Mouse (Mus musculus): ENCODE data around the gene Shank2. TPM values are rescaled to one million over a fixed set of nuclear protein-coding genes. Genes with fewer than 3 reads are reported as not detected.

The Shank2 gene
- total and polyA plus RNA-seq, 3 experiments: not detected

GRCm38 (mm10) chr7:144469908-144470544 is 468.3 kb downstream of the Shank2 start:
- DNase-seq (ENCODE audit: extremely low read depth): no peak
- H3K9me3 ChIP-seq (replicated peaks; ENCODE audit: low read length): peaks cover 6% of the 10 kb centered on the region
- no peak overlapping the region for H3K4me2 ChIP-seq (ENCODE audit: insufficient read depth, low read depth, poor library complexity, severe bottlenecking)
- no peak overlapping the region for H3K4me3 ChIP-seq (replicated peaks in 1 of 3; ENCODE audit: low read depth in 2 of 3, low read length in 2 of 3, poor library complexity in 1 of 3)
- dilution Hi-C loops (cut with MboI; ENCODE audit: extremely low pct_ligation_motif_present, extremely low pct_unique_long_range_greater_than_20kb, low sequenced_read_pairs) (no loop called here), in situ Hi-C loops (cut with MboI; ENCODE audit: low pct_ligation_motif_present, low pct_unique_long_range_greater_than_20kb, low sequenced_read_pairs) (no loop called here)
- 0 out of 4 replicates have a peak, but pooled peaks cover 0 to 3% of the 10 kb centered on the region in 2 experiments for H3K4me1 ChIP-seq (ENCODE audit: control insufficient read depth in 1 of 2, insufficient read depth in 2 of 2)
- H3K79me2 ChIP-seq (replicated peaks; ENCODE audit: control insufficient read depth, extremely low read depth, insufficient read depth, poor library complexity, severe bottlenecking): no peaks in the 10 kb centered on the region
- peaks cover 22% of the 10 kb centered on the region for H3K27me3 ChIP-seq (replicated peaks)
- no peak overlapping the region for H3K9ac ChIP-seq (ENCODE audit: insufficient read depth, low read depth)
- H3K27ac ChIP-seq (ENCODE audit: insufficient read depth, low read depth): no peak overlapping the region
- TF ChIP-seq TCF12 (IDR thresholded peaks at IDR 0.05; ENCODE audit: low read depth, low read length): no peak
- TF ChIP-seq KAT2A (IDR thresholded peaks at IDR 0.05; ENCODE audit: insufficient replicate concordance, low read length): no peak
- no peak for TF ChIP-seq JUND (conservative IDR thresholded peaks at IDR 0.05; ENCODE audit: low read depth, low read length)
- TF ChIP-seq RAD21 (IDR thresholded peaks at IDR 0.05; ENCODE audit: low read depth, low read length): no peak
- no peak for TF ChIP-seq MXI1 (IDR thresholded peaks at IDR 0.05; ENCODE audit: low read depth, low read length)
- no peak for TF ChIP-seq UBTF (IDR thresholded peaks at IDR 0.05; ENCODE audit: low read depth, low read length)
- TF ChIP-seq TBP (conservative IDR thresholded peaks at IDR 0.05; ENCODE audit: low read depth, low read length): no peak
- TF ChIP-seq E2F4 (IDR thresholded peaks at IDR 0.05; ENCODE audit: insufficient replicate concordance, low read depth, low read length): no peak
- TF ChIP-seq ZMIZ1 (IDR thresholded peaks at IDR 0.05; ENCODE audit: low read depth, low read length): no peak
- TF ChIP-seq MYC (IDR thresholded peaks at IDR 0.05; ENCODE audit: low read depth, low read length): no peak
- TF ChIP-seq POLR2A (IDR thresholded peaks at IDR 0.05; ENCODE audit: low read depth, low read length): no peak
- no peak for TF ChIP-seq USF1 (IDR thresholded peaks at IDR 0.05; ENCODE audit: low read depth, low read length)
- TF ChIP-seq MEF2A (IDR thresholded peaks at IDR 0.05; ENCODE audit: borderline replicate concordance, low read depth, low read length): no peak
- TF ChIP-seq IRF4 (IDR thresholded peaks at IDR 0.05; ENCODE audit: low read depth, low read length): no peak
- no peak for TF ChIP-seq CTCF (conservative IDR thresholded peaks at IDR 0.05 in 1 of 2, IDR thresholded peaks at IDR 0.05 in 1 of 2; ENCODE audit: low read depth in 2 of 2, low read length in 2 of 2)
- no peak for TF ChIP-seq MAX (IDR thresholded peaks at IDR 0.05; ENCODE audit: low read length)
- no peak for TF ChIP-seq SMC3 (IDR thresholded peaks at IDR 0.05; ENCODE audit: low read depth, low read length)
- no peaks in the 10 kb centered on the region for H3K36me3 ChIP-seq (replicated peaks in 1 of 2; ENCODE audit: control insufficient read depth in 1 of 2, insufficient read depth in 1 of 2, low read length in 1 of 2)

GRCm38 (mm10) chr7:144470545-144471059 is 468.9 kb downstream of the Shank2 start, which contains the start of gene Cttn:
Gene Cttn (minus strand): TSS chr7:144471009.
- Histone ChIP-seq H3K79me2 (replicated peaks; ENCODE audit: control insufficient read depth, extremely low read depth, insufficient read depth, poor library complexity, severe bottlenecking) (no peaks in the 10 kb centered on the region), H3K36me3 (replicated peaks in 1 of 2; ENCODE audit: control insufficient read depth in 1 of 2, insufficient read depth in 1 of 2, low read length in 1 of 2) (no peaks in the 10 kb centered on the region), H3K4me2 (ENCODE audit: insufficient read depth, low read depth, poor library complexity, severe bottlenecking) (no peak within 1 kb of the TSS), H3K27ac (ENCODE audit: insufficient read depth, low read depth) (no peak within 1 kb of the TSS), H3K27me3 (replicated peaks) (peaks cover 19% of the 10 kb centered on the region), H3K9me3 (replicated peaks; ENCODE audit: low read length) (peaks cover 6% of the 10 kb centered on the region), H3K4me3 (replicated peaks in 1 of 3; ENCODE audit: low read depth in 2 of 3, low read length in 2 of 3, poor library complexity in 1 of 3) (no peak within 1 kb of the TSS), H3K4me1 (ENCODE audit: control insufficient read depth in 1 of 2, insufficient read depth in 2 of 2) (0 out of 4 replicates have a peak, but pooled peaks cover 0 to 3% of the 10 kb centered on the region in 2 experiments), H3K9ac (ENCODE audit: insufficient read depth, low read depth) (no peak within 1 kb of the TSS)
- no peak for DNase-seq (ENCODE audit: extremely low read depth)
- no peak for TF ChIP-seq GABPA (IDR thresholded peaks at IDR 0.05; ENCODE audit: insufficient replicate concordance, low read depth, low read length)
- TF ChIP-seq MAX (IDR thresholded peaks at IDR 0.05; ENCODE audit: low read length): no peak
- no peak for TF ChIP-seq MAFK (IDR thresholded peaks at IDR 0.05; ENCODE audit: insufficient replicate concordance, low read length)
- no peak for TF ChIP-seq ETS1 (conservative IDR thresholded peaks at IDR 0.05; ENCODE audit: low read depth, low read length)
- no peak for TF ChIP-seq MYC (IDR thresholded peaks at IDR 0.05; ENCODE audit: low read depth, low read length)
- TF ChIP-seq JUND (conservative IDR thresholded peaks at IDR 0.05; ENCODE audit: low read depth, low read length): no peak
- TF ChIP-seq ELF1 (IDR thresholded peaks at IDR 0.05; ENCODE audit: low read depth, low read length): no peak
- no peak for TF ChIP-seq USF1 (IDR thresholded peaks at IDR 0.05; ENCODE audit: low read depth, low read length)
- no peak for TF ChIP-seq MXI1 (IDR thresholded peaks at IDR 0.05; ENCODE audit: low read depth, low read length)
- no peak for TF ChIP-seq ZC3H11A (IDR thresholded peaks at IDR 0.05; ENCODE audit: low read depth, low read length)
- TF ChIP-seq POLR2AphosphoS2 (IDR thresholded peaks at IDR 0.05; ENCODE audit: low read depth, low read length): no peak
- TF ChIP-seq KAT2A (IDR thresholded peaks at IDR 0.05; ENCODE audit: insufficient replicate concordance, low read length): no peak
- TF ChIP-seq MEF2A (IDR thresholded peaks at IDR 0.05; ENCODE audit: borderline replicate concordance, low read depth, low read length): no peak
- no peak for TF ChIP-seq UBTF (IDR thresholded peaks at IDR 0.05; ENCODE audit: low read depth, low read length)
- no peak for TF ChIP-seq BHLHE40 (IDR thresholded peaks at IDR 0.05; ENCODE audit: low read depth, low read length)
- TF ChIP-seq RAD21 (IDR thresholded peaks at IDR 0.05; ENCODE audit: low read depth, low read length): no peak
- TF ChIP-seq RCOR1 (conservative IDR thresholded peaks at IDR 0.05; ENCODE audit: low read depth, low read length): no peak
- TF ChIP-seq CHD1 (IDR thresholded peaks at IDR 0.05; ENCODE audit: low read depth, low read length): no peak
- TF ChIP-seq SIN3A (IDR thresholded peaks at IDR 0.05; ENCODE audit: low read length): no peak
- TF ChIP-seq USF2 (conservative IDR thresholded peaks at IDR 0.05; ENCODE audit: low read depth, low read length): no peak
- in situ Hi-C loops (cut with MboI; ENCODE audit: low pct_ligation_motif_present, low pct_unique_long_range_greater_than_20kb, low sequenced_read_pairs): no loop called here
- dilution Hi-C loops (cut with MboI; ENCODE audit: extremely low pct_ligation_motif_present, extremely low pct_unique_long_range_greater_than_20kb, low sequenced_read_pairs): no loop called here
